Mouse (Mus musculus) liver, embryonic 11.5 days (tissue): ENCODE results near the gene Ybey. TPM values are rescaled to one million over a fixed set of nuclear protein-coding genes. Genes with fewer than 3 reads are reported as not detected.

Experiments used
- ATAC-seq: fragments of 200-750 bp; cut with Nextera tagmentation; replicated peaks from 2 replicates; pipeline ENCODE4 v1.8.0; 2017; ENCODE audit warnings: moderate number of reproducible peaks, mild to moderate bottlenecking, moderate TSS enrichment, moderate library complexity; ENCODE audit not compliant: low FRiP score
- DNase-seq: peaks from one replicate; pipeline ENCODE4 v3.0.0-alpha.2; 2017; ENCODE audit warnings: low spot score
- H3K27ac ChIP-seq: fragments of 300-500 bp; sonication (generic); 2 replicates; pipeline ENCODE4 v1.5.1; 2014; ENCODE audit warnings: mild to moderate bottlenecking, low read depth, low read length, control low read depth
- H3K27me3 ChIP-seq: fragments of 300-500 bp; sonication (generic); replicated peaks from 2 replicates; pipeline ENCODE4 v1.6.1; 2014; ENCODE audit warnings: low read length, mixed read lengths; ENCODE audit not compliant: control insufficient read depth, insufficient read depth
- H3K36me3 ChIP-seq: fragments of 300-500 bp; sonication (generic); 2 replicates; pipeline ENCODE4 v1.6.1; 2014; ENCODE audit warnings: mild to moderate bottlenecking, low read length, moderate library complexity, mixed read lengths; ENCODE audit not compliant: control insufficient read depth, insufficient read depth
- H3K4me1 ChIP-seq: fragments of 300-500 bp; sonication (generic); replicated peaks from 2 replicates; pipeline ENCODE4 v1.6.1; 2014; ENCODE audit warnings: low read length, mixed read lengths; ENCODE audit not compliant: control insufficient read depth, insufficient read depth
- H3K4me2 ChIP-seq: fragments of 300-500 bp; sonication (generic); 2 replicates; pipeline ENCODE4 v1.6.1; 2014; ENCODE audit warnings: mild to moderate bottlenecking, control low read depth, moderate library complexity
- H3K4me3 ChIP-seq: fragments of 300-500 bp; sonication (generic); 2 replicates; pipeline ENCODE4 v1.5.1; 2014; ENCODE audit warnings: low read depth, low read length, control low read depth
- H3K9ac ChIP-seq: fragments of 300-500 bp; sonication (generic); 2 replicates; pipeline ENCODE4 v1.6.1; 2014; ENCODE audit warnings: low read depth, low read length, control low read depth
- H3K9me3 ChIP-seq: fragments of 300-500 bp; sonication (generic); 2 replicates; pipeline ENCODE4 v1.6.1; 2016; ENCODE audit warnings: low read length, inconsistent platforms, mixed read lengths; ENCODE audit not compliant: control insufficient read depth
- WGBS: fragments of 180-500 bp; shearing (Covaris S2); extraction: QIAGEN DNeasy Blood & Tissue Kit; methylation state at CpG from one replicate; pipeline ENCODE4 v1.1.7; 2014; 5-methylcytosine and 5-hydroxymethylcytosine counted together
- polyA plus RNA-seq: library from polyadenylated mRNA; unstranded; fragments of >200 nt; fragmentation: Nextera tagmentation; extraction: Ambion mirVana; gene quantifications from 2 replicates; pipeline ENCODE4 v1.2.1, GENCODE M21; 2014

Ybey gene
- polyA plus RNA-seq, 1 experiment from 2014 or later = 6.3 TPM

DNA sequence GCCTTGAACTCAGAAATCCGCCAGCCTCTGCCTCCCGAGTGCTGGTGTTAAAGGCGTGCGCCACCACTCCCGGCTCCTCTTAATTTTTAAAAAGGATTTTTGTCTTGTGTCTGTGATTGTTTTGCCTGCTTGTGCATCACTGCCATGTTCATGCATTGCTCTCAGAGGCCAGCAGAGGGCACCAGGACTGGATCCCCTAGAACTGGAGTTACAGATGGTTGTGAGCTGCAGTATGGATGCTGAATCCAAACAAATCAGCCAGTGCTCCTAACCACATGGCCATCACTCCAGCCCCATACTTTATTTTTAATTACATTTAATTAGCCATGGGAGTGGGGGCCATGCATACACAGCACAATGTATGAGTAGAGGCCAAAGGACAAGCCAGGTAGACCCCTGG is 13.6 kb downstream of the Ybey start:
- Histone ChIP-seq H3K27me3 (no peaks in the 10 kb centered on the region), H3K9ac (no peak overlapping the region), H3K36me3 (no peaks in the 10 kb centered on the region), H3K27ac (no peak overlapping the region), H3K4me3 (no peak overlapping the region), H3K4me1 (no peaks in the 10 kb centered on the region), H3K4me2 (no peak overlapping the region), H3K9me3 (0 out of 2 replicates have a peak, but pooled peaks cover 6% of the 10 kb centered on the region)
- ATAC-seq = no peak
- WGBS = 39% methylated on average over 4 of the region's 5 CpGs
- no peak for DNase-seq

DNA sequence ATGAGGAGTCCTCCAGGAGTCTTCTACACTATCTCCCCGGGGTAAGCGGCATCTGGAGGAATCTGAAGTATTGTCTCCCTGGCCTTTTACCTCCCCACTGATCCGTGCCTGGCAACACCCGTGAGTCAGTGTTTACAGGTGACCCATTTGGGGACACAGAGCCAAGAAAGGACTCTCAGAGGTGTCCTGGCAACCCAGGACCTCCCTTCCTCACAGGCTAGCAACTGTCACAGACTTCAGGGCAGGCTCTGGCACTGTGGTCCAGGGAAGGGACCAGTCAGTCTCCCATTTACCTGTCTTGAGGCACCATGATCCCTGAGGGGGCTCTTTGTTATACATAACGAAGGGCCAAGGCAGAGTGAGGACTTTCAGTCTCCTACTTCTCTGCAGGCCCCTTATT is 20.1 kb downstream of the Ybey start, which contains the start of gene 2610028H24Rik:
Gene 2610028H24Rik, plus strand, starts transcription at position 231 of the 400 bp plus-strand sequence.
- peaks cover 20% of the 10 kb centered on the region for H3K4me1 ChIP-seq
- H3K4me2 ChIP-seq = no peak within 1 kb of the TSS
- WGBS = 69% methylated on average over 5 of the region's 5 CpGs
- ATAC-seq = no peak
- H3K4me3 ChIP-seq = no peak within 1 kb of the TSS
- H3K27me3 ChIP-seq = no peaks in the 10 kb centered on the region
- no peak for DNase-seq
- H3K9ac ChIP-seq = no peak within 1 kb of the TSS
- H3K27ac ChIP-seq = no peak within 1 kb of the TSS
- H3K9me3 ChIP-seq = no peaks in the 10 kb centered on the region
- H3K36me3 ChIP-seq = no peaks in the 10 kb centered on the region

DNA sequence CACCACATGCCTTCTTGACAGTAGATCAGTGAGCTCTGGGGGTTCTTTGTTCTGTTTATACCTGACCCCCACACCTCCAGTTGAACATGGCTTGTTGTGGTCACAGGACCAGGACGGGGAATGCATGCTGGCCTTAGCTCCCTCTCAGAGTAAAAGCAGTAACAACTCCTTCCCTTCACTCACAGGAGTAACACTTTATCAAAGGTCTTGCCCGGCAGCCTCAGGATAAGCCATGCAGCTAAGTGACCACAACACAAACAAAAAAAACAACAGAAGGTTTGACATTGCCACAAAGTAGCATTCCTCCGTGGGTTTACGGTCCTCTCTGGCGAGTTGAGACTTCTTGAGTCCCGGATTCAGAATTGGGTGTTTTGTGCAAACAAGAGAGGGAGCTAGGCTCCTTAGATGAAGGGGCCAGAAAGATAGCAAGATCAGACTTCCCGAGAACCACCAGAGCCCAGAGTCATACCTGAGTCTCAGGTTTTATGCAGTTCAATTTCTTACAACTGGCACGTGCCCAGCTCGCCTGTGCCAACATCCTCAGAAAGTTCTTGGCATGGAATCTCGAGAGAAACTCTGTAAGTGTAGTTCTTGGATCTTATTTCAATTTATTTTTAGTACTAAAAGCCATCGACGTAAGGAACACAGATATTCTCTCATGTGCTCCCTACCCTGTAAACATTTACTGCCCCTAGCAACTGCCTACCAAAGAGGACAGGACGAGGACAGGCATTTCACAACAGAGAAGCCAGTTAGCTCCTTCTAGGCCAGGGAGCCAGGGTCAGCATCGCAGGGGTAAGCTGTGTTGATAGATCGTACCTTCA is 21.3 kb downstream of the Ybey start:
- 76% methylated on average over 15 of the region's 15 CpGs for WGBS
- Histone ChIP-seq H3K4me2 (no peak overlapping the region), H3K4me1 (peaks cover 25% of the 10 kb centered on the region), H3K27ac (no peak overlapping the region), H3K9me3 (no peaks in the 10 kb centered on the region), H3K9ac (no peak overlapping the region), H3K36me3 (no peaks in the 10 kb centered on the region), H3K27me3 (no peaks in the 10 kb centered on the region), H3K4me3 (no peak overlapping the region)
- ATAC-seq (no peak), DNase-seq (no peak)

DNA sequence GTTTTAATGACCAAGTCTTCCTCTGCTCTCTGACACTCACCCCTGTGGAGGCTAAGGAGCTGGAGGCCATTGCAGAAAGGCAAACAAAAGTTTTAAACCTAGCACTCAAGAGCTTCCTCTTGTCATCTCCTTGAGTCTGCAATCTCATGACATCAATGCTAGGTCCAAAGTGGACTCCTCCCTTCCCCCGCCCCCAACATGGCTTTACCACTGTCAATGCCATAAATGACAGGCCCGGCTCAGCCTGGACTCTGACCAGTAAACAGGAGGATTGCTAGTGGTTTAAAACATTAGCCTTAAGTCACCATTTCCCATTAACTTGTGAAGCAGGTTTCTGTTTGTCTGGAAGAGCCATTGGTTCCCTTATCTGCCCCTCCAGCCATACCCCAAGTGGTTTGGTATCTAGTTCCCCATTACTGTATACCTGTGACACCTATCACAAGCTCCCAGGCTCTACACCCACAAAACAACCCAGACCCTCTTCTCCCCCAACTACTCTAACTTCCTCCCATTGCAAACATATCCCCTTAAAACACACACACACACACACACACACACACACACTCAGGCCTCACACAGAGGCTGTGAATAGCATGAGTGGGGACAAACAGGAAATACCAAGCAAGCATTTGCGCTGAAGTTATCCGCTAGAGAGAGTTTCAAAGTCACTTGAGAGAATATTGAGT is 22.8 kb downstream of the Ybey start:
- Histone ChIP-seq H3K9ac (no peak overlapping the region), H3K4me1 (peaks cover 31% of the 10 kb centered on the region), H3K36me3 (no peaks in the 10 kb centered on the region), H3K9me3 (no peaks in the 10 kb centered on the region), H3K27ac (peak overlapping the region; percentile 59), H3K4me2 (no peak overlapping the region; the same call in 1 of the 2 replicates), H3K4me3 (no peak overlapping the region), H3K27me3 (no peaks in the 10 kb centered on the region)
- no peak for DNase-seq
- 38% methylated on average over 4 of the region's 4 CpGs for WGBS
- ATAC-seq = no peak

DNA sequence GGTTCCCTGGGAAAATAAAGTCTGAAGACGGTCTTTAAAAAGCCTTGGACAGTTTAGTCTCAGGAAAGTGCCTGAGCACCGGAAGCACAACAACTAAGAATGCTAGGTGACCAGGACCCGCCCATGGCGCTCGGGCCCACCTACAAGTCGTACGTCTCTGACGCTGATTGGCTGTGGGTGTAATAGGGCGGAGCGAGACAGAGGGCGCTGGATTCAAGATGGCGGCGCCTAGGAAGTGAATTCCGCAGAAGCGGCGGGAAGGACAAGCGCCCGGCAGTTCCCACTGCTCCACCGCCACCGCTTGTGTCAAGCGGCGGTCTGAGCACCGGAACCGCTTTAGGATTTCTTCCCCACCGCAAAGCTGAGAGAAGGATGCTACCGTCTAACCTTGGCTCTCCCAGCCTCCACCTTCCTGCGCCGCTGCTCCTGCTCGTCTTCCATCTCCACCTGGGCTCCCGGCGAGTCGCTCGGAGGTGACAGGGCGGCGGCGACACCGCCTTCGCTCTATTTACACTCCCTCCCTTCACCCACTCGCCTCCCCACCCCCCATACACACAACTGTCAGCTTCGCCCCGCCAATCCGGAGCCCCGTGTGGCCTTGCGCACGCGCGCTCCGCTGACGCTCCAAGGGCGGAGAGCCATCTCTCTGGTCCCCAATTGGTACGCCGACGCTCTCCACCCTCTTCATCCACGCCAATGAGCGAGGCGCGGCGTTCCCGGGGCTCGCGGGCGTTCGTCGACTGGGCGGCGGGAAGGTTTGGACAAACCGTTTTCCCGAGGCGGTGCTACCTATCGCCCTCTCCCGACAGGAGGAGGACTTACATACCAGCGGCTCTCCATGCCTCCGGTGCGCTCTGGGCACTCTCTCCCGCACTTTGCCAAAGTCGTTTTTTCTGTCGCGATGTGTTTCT is 26.5 kb downstream of the Ybey start, which contains the start of gene Pcnt:
Gene Pcnt, minus strand, starts transcription at position 609 of the 911 bp plus-strand sequence.
- Histone ChIP-seq H3K36me3 (peaks cover 12% of the 10 kb centered on the region), H3K4me1 (peaks cover 32% of the 10 kb centered on the region), H3K4me2 (peak within 1 kb of the TSS; percentile 88), H3K4me3 (peak within 1 kb of the TSS; percentile 92), H3K27me3 (no peaks in the 10 kb centered on the region), H3K27ac (peak within 1 kb of the TSS; percentile 99), H3K9ac (peak within 1 kb of the TSS; percentile 95), H3K9me3 (no peaks in the 10 kb centered on the region)
- under 1% methylated on average over 78 of the region's 78 CpGs for WGBS
- DNase-seq = peak; percentile 92
- peak; percentile 97 for ATAC-seq

DNA sequence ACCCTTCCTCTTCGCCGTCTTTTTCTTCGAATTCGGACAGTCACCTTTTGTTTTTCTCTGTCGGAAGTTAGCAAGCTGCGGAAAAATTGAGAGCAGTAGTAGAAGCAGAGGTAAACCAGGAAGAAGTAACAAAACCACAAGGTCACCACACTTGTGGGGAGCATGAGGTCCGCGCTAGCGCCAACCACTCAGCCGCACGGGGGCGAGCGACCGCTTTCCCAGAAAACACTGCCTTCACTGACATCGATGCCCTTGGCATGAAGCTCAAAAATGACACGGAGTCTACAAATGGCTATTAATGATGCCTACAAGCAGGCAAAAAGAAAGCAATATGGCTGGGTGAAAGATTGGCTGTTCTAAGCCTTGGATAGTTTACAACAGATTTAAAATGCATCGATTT is 28.6 kb downstream of the Ybey start, which contains the start of gene AC141477.1:
Gene AC141477.1, minus strand, starts transcription at position 164 of the 400 bp plus-strand sequence.
- Histone ChIP-seq H3K4me3 (peak within 1 kb of the TSS; percentile 92), H3K4me2 (peak within 1 kb of the TSS; percentile 88), H3K4me1 (peaks cover 15% of the 10 kb centered on the region), H3K27ac (no peak within 1 kb of the TSS), H3K9ac (no peak within 1 kb of the TSS), H3K36me3 (peaks cover 28% of the 10 kb centered on the region), H3K27me3 (no peaks in the 10 kb centered on the region), H3K9me3 (no peaks in the 10 kb centered on the region)
- DNase-seq = no peak
- no peak for ATAC-seq
- 96% methylated on average over 17 of the region's 17 CpGs for WGBS

DNA sequence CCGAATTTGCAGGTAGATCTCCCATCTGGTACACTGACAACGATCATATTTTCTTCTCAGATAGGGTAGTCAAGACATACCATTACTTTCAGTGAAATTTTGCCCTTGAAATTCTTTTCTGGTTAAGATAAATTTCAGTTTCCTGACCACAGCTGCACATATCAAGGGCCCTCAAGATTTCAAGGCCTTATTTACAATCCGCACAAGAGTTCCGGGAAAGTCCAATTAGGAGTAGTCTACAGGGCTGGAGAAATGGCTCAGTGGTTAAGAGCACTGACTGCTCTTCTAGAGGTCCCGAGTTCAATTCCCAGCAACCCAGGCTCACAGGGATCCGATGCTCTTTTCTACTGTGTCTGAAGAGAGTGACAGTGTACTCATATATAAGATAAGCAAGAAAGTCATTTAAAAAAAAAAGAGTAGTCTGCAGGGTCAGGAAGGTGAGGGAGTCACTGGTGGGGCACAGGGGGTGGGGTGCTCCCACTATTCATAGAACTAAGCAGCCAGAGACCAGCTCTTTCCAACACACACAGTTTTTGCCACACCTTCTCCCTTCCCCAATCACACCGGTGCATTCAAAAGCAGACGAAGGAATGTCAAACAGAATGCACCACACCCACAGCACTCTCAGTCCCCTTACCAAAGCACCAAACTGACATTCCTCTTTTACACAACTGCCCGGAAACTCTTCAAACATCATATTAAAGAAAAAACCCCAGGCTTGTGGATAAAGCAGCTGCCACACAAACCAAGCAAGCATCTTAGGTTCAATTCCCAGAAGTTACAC is 29.6 kb downstream of the Ybey start:
- ATAC-seq = no peak

More for the DNA sequence above, 29.6 kb downstream of the Ybey start:
- peaks cover 15% of the 10 kb centered on the region for H3K4me1 ChIP-seq
- WGBS = 92% methylated on average over 9 of the region's 9 CpGs
- no peak overlapping the region for H3K4me2 ChIP-seq
- H3K9ac ChIP-seq = no peak overlapping the region
- H3K27me3 ChIP-seq = no peaks in the 10 kb centered on the region
- peaks cover 38% of the 10 kb centered on the region for H3K36me3 ChIP-seq
- no peak for DNase-seq
- no peak overlapping the region for H3K27ac ChIP-seq
- no peaks in the 10 kb centered on the region for H3K9me3 ChIP-seq
- no peak overlapping the region for H3K4me3 ChIP-seq
